Mouse (Mus musculus) forebrain, postnatal 0 days (tissue): Measurements from ENCODE around the gene Slc22a20. TPM values are rescaled to one million over a fixed set of nuclear protein-coding genes. Genes with fewer than 3 reads are reported as not detected.

Source experiments
- ATAC-seq: fragments of 200-750 bp; cut with Nextera tagmentation; 2 replicates; pipeline ENCODE4 v1.8.0; 2017; ENCODE audit warnings: mild to moderate bottlenecking, moderate library complexity
- DNase-seq: peaks from one replicate; pipeline ENCODE4 v3.0.0-alpha.2; 2015
- H3K27ac ChIP-seq: fragments of 300-500 bp; sonication (generic); 2 replicates; pipeline ENCODE4 v1.5.1; 2014; ENCODE audit warnings: low read depth, mild to moderate bottlenecking, antibody characterized with exemption, low read length, moderate library complexity, mixed read lengths
- H3K27me3 ChIP-seq: fragments of 300-500 bp; sonication (generic); 2 replicates; pipeline ENCODE4 v1.6.1; 2014; ENCODE audit warnings: mild to moderate bottlenecking, low read length, mixed read lengths; ENCODE audit not compliant: insufficient read depth
- H3K36me3 ChIP-seq: fragments of 300-500 bp; sonication (generic); 2 replicates; pipeline ENCODE4 v1.6.1; 2014; ENCODE audit warnings: mild to moderate bottlenecking, moderate library complexity; ENCODE audit not compliant: insufficient read depth
- H3K4me1 ChIP-seq: fragments of 300-500 bp; sonication (generic); 2 replicates; pipeline ENCODE4 v1.6.1; 2014; ENCODE audit warnings: antibody characterized with exemption; ENCODE audit not compliant: insufficient read depth
- H3K4me2 ChIP-seq: fragments of 300-500 bp; sonication (generic); 2 replicates; pipeline ENCODE4 v1.6.1; 2014; ENCODE audit warnings: low read depth, mild to moderate bottlenecking, moderate library complexity
- H3K4me3 ChIP-seq: fragments of 300-500 bp; sonication (generic); 2 replicates; pipeline ENCODE4 v1.5.1; 2014; ENCODE audit warnings: low read depth, low read length, mixed read lengths
- H3K9ac ChIP-seq: fragments of 300-500 bp; sonication (generic); 2 replicates; pipeline ENCODE4 v1.6.1; 2014; ENCODE audit warnings: mild to moderate bottlenecking
- H3K9me3 ChIP-seq: fragments of 300-500 bp; sonication (generic); 2 replicates; pipeline ENCODE4 v1.6.1; 2016; ENCODE audit warnings: low read length
- CTCF ChIP-seq: sonication (generic); IDR thresholded peaks from 2 replicates; pipeline ENCODE4 v1.5.1; 2016; ENCODE audit warnings: antibody characterized with exemption, control low read depth, low read depth
- WGBS: fragments of 180-500 bp; shearing (Covaris S2); extraction: QIAGEN DNeasy Blood & Tissue Kit; methylation state at CpG from one replicate; pipeline ENCODE4 v1.1.7; 2014; 5-methylcytosine and 5-hydroxymethylcytosine counted together
- polyA plus RNA-seq: library from polyadenylated mRNA; unstranded; fragments of >200 nt; fragmentation: Nextera tagmentation; extraction: Ambion mirVana; gene quantifications from 2 replicates; pipeline ENCODE4 v1.2.1, GENCODE M21; 2015
- total RNA-seq: library from RNA; depleted of rRNA; stranded (reverse); fragments of >200 nt; gene quantifications from 2 replicates; pipeline ENCODE4 v1.2.3, GENCODE M21; 2014

Gene Slc22a20
- total and polyA plus RNA-seq, 2 experiments from 2014 or later = not detected

GRCm38 (mm10) chr19:5963883-5964562 lies 21.9 kb downstream of the Slc22a20 start, which contains the start of gene Pola2:
TSS of gene Pola2 (minus strand) at chr19:5964202.
- peak within 1 kb of the TSS; percentile 74 for H3K4me3 ChIP-seq
- WGBS = 2% methylated on average over 50 of the region's 50 CpGs
- H3K36me3 ChIP-seq = no peaks in the 10 kb centered on the region
- H3K27ac ChIP-seq = 0 out of 2 replicates have a peak within 1 kb of the TSS, but pooled peaks have one; percentile 15
- no peaks in the 10 kb centered on the region for H3K9me3 ChIP-seq
- no peaks in the 10 kb centered on the region for H3K27me3 ChIP-seq
- peak within 1 kb of the TSS; percentile 96 for H3K4me2 ChIP-seq
- DNase-seq (peak; percentile 95), ATAC-seq (peak; percentile 97)
- H3K4me1 ChIP-seq = no peaks in the 10 kb centered on the region
- peak; percentile 44; the same call in 1 of the 2 replicates for TF ChIP-seq CTCF
- H3K9ac ChIP-seq = peak within 1 kb of the TSS; percentile 62

DNA sequence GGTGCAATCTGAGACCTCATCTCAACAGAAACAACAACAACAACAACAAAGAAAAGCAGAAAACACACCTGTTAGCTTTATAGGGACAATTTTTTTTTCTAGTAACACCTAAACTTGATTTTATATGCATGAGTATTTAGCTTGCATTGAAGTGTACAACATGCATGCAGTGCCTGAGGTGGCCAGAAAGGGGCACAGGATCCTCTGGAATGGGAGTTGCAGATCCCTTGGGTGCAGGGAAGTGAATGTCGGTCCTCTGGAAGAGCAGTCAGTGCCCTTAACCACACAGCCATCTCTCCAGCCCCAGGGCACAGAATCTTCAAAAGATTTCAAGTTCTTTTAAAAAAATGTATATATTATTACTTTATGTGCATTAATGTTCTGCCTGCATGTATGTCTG lies 23.3 kb downstream of the Slc22a20 start:
- DNase-seq (no peak), ATAC-seq (no peak)
- no peaks in the 10 kb centered on the region for H3K9me3 ChIP-seq
- WGBS = 18% methylated on average over 1 of the region's 1 CpGs
- no peaks in the 10 kb centered on the region for H3K4me1 ChIP-seq
- TF ChIP-seq CTCF = peak; percentile 20; the same call in 1 of the 2 replicates
- H3K4me3 ChIP-seq = no peak overlapping the region
- H3K27ac ChIP-seq = no peak overlapping the region
- H3K4me2 ChIP-seq = no peak overlapping the region
- no peak overlapping the region for H3K9ac ChIP-seq
- no peaks in the 10 kb centered on the region for H3K27me3 ChIP-seq
- 0 out of 2 replicates have a peak, but pooled peaks cover 5% of the 10 kb centered on the region for H3K36me3 ChIP-seq

GRCm38 (mm10) chr19:5957371-5957770 lies 28.6 kb downstream of the Slc22a20 start:
- ATAC-seq = no peak
- TF ChIP-seq CTCF = no peak
- H3K9me3 ChIP-seq = no peaks in the 10 kb centered on the region
- no peak overlapping the region for H3K4me3 ChIP-seq
- peaks cover 18% of the 10 kb centered on the region for H3K36me3 ChIP-seq
- no peak overlapping the region for H3K9ac ChIP-seq
- DNase-seq = no peak
- 90% methylated on average over 5 of the region's 5 CpGs for WGBS
- H3K4me2 ChIP-seq = no peak overlapping the region
- H3K27ac ChIP-seq = no peak overlapping the region
- no peaks in the 10 kb centered on the region for H3K4me1 ChIP-seq
- no peaks in the 10 kb centered on the region for H3K27me3 ChIP-seq

DNA sequence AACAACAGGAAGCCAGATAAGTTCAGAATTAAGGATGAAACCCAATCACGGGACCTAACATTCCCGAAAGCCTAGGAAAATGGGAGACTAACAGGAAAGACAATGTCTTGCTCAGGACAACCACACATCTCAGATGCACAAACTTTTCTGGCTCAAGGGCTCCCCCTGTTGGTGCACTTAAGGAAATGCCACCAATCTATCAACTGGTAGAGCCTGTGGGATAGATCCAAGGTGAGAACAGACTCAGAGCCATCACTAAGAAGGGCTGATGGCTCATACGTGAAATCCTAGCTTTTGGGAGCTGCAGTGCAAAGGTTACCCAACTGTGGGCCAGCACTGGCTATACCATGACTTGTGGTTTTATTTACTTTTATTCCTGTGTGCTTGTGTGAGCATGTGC lies 29.3 kb downstream of the Slc22a20 start:
- Histone ChIP-seq H3K9me3 (no peaks in the 10 kb centered on the region), H3K36me3 (peaks cover 18% of the 10 kb centered on the region), H3K4me1 (no peaks in the 10 kb centered on the region), H3K4me3 (no peak overlapping the region), H3K27me3 (no peaks in the 10 kb centered on the region), H3K4me2 (no peak overlapping the region), H3K27ac (no peak overlapping the region), H3K9ac (no peak overlapping the region)
- ATAC-seq (peak; percentile 47; the same call in 1 of the 2 replicates), DNase-seq (peak; percentile 75)
- TF ChIP-seq CTCF = peak; percentile 82
- WGBS = 14% methylated on average over 3 of the region's 3 CpGs

GRCm38 (mm10) chr19:5955704-5956670 lies 30.0 kb downstream of the Slc22a20 start:
- Histone ChIP-seq H3K4me1 (no peaks in the 10 kb centered on the region), H3K27ac (no peak overlapping the region), H3K4me3 (no peak overlapping the region), H3K36me3 (peaks cover 18% of the 10 kb centered on the region), H3K9me3 (no peaks in the 10 kb centered on the region), H3K9ac (no peak overlapping the region), H3K27me3 (no peaks in the 10 kb centered on the region), H3K4me2 (no peak overlapping the region)
- ATAC-seq (no peak), DNase-seq (no peak)
- WGBS = 88% methylated on average over 28 of the region's 28 CpGs
- TF ChIP-seq CTCF = no peak

- WGBS = 90% methylated on average over 10 of the region's 10 CpGs
- Histone ChIP-seq H3K9ac (no peak overlapping the region), H3K27me3 (no peaks in the 10 kb centered on the region), H3K4me1 (no peaks in the 10 kb centered on the region), H3K9me3 (no peaks in the 10 kb centered on the region), H3K27ac (no peak overlapping the region), H3K4me3 (no peak overlapping the region), H3K4me2 (no peak overlapping the region), H3K36me3 (peaks cover 25% of the 10 kb centered on the region)
- ATAC-seq (no peak), DNase-seq (no peak)
- no peak for TF ChIP-seq CTCF
These were observed 31.0 kb downstream of the Slc22a20 start for GRCm38 (mm10) chr19:5954936-5955335.
